Mouse (Mus musculus): ENCODE measurements around the gene Actl10.

Actl10 gene

GRCm38 (mm10) chr2:154551927-154552326 is 351 bp downstream of the Actl10 start:
- DNase-seq = no peak

- peak; percentile 71 for DNase-seq
Observed at GRCm38 (mm10) chr2:154552424-154552907, 890 bp downstream of the Actl10 start.

GRCm38 (mm10) chr2:154555235-154555634 is 3.7 kb downstream of the Actl10 start:
- DNase-seq = peak; percentile 49

- DNase-seq = no peak
Observed at GRCm38 (mm10) chr2:154557184-154557832, 5.7 kb downstream of the Actl10 start.

- DNase-seq = no peak
Observed at GRCm38 (mm10) chr2:154558264-154559039, 6.9 kb downstream of the Actl10 start, which contains the start of gene Necab3. Gene Necab3 (minus strand): TSS chr2:154558890.

- DNase-seq = no peak
Observed at GRCm38 (mm10) chr2:154563612-154564170, 12.1 kb downstream of the Actl10 start.

- DNase-seq = no peak
Observed at GRCm38 (mm10) chr2:154565562-154565961, 14.0 kb downstream of the Actl10 start.

GRCm38 (mm10) chr2:154566641-154567040 is 15.1 kb downstream of the Actl10 start:
- no peak for DNase-seq

GRCm38 (mm10) chr2:154567766-154568165 is 16.2 kb downstream of the Actl10 start:
- no peak for DNase-seq

- DNase-seq = no peak
Observed at GRCm38 (mm10) chr2:154568329-154569070, 16.9 kb downstream of the Actl10 start.

GRCm38 (mm10) chr2:154569071-154569748 is 17.6 kb downstream of the Actl10 start:
- DNase-seq = no peak

GRCm38 (mm10) chr2:154569836-154570286 is 18.3 kb downstream of the Actl10 start, which contains the start of gene E2f1:
Gene E2f1 (minus strand): TSS chr2:154569892.
- DNase-seq = peak; percentile 91

- no peak for DNase-seq
Observed at GRCm38 (mm10) chr2:154570666-154571065, 19.1 kb downstream of the Actl10 start.

- no peak for DNase-seq
Observed at GRCm38 (mm10) chr2:154571266-154571665, 19.7 kb downstream of the Actl10 start.

GRCm38 (mm10) chr2:154571976-154572375 is 20.4 kb downstream of the Actl10 start:
- no peak for DNase-seq

GRCm38 (mm10) chr2:154572996-154573395 is 21.4 kb downstream of the Actl10 start:
- DNase-seq = no peak

- DNase-seq = no peak
Observed at GRCm38 (mm10) chr2:154574271-154574670, 22.7 kb downstream of the Actl10 start.

GRCm38 (mm10) chr2:154576876-154577743 is 25.5 kb downstream of the Actl10 start:
- no peak for DNase-seq

GRCm38 (mm10) chr2:154577744-154578067 is 26.1 kb downstream of the Actl10 start:
- DNase-seq = no peak

- no peak for DNase-seq
Observed at GRCm38 (mm10) chr2:154580586-154580985, 29.0 kb downstream of the Actl10 start.

GRCm38 (mm10) chr2:154581421-154581820 is 29.8 kb downstream of the Actl10 start:
- no peak for DNase-seq
